In the genomic region with DNA sequence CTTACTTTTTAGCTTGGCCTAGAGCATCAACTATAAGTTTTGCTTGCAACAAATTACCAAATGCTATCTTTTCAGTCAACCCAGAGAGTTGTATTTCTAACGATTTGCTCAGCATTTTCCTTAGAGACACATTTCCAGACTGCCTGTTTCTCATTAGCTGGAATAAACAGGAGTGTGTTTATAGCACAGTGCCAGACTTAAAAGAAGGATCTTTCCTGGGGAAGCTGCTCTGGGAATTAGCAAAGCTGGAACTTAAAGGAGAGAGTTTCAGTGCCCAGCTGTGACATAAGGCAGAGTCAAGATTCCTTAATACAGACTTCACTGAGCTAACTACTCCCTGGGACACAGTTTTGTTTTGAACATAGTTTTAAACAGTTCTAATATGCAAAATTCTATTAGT, we compare ENCODE assay signal across 30 mouse cellular contexts. TPM values are rescaled to one million over a fixed set of nuclear protein-coding genes. Genes with fewer than 3 reads are reported as not detected.
DNase-seq lines count a peak whose midpoint lies in the region; ATAC-seq lines count a peak whose summit lies in the region.
"Had no signal": no experiment of that assay in that cellular context is flagged by ENCODE, and none has a peak within 500 bp of the region (broad histone marks: within the 10 kb centered on the region; RNA-seq: fewer than 3 reads in every experiment).

No protein-coding gene starts in this region.

- WGBS in forebrain, embryonic 14.5 days, result 11% methylated on average over 1 of the region's 1 CpGs
- WGBS in forebrain, embryonic 15.5 days, result 13% methylated on average over 1 of the region's 1 CpGs
- WGBS in midbrain, embryonic 15.5 days, result 29% methylated on average over 1 of the region's 1 CpGs
- WGBS in neural tube, embryonic 15.5 days, result 27% methylated on average over 1 of the region's 1 CpGs

- H3K36me3 ChIP-seq in forebrain, embryonic 14.5 days (ENCODE audit: control insufficient read depth, insufficient read depth, low read length), result no peaks in the 10 kb centered on the region
- no peaks in the 10 kb centered on the region for H3K36me3 ChIP-seq in forebrain, embryonic 15.5 days
- H3K36me3 ChIP-seq in midbrain, embryonic 15.5 days (replicated peaks), result no peaks in the 10 kb centered on the region
- H3K36me3 ChIP-seq in neural tube, embryonic 15.5 days, result no peaks in the 10 kb centered on the region
- H3K36me3 ChIP-seq: embryonic facial prominence, embryonic 15.5 days; forebrain, embryonic 12.5 days; hindbrain, embryonic 12.5 days; limb, embryonic 13.5 days; liver, embryonic 12.5 days had no signal

- no peaks in the 10 kb centered on the region for H3K4me1 ChIP-seq in forebrain, embryonic 14.5 days (ENCODE audit: control insufficient read depth, insufficient read depth, low read length)
- no peaks in the 10 kb centered on the region for H3K4me1 ChIP-seq in forebrain, embryonic 15.5 days
- H3K4me1 ChIP-seq in midbrain, embryonic 15.5 days, result no peaks in the 10 kb centered on the region
- no peaks in the 10 kb centered on the region for H3K4me1 ChIP-seq in neural tube, embryonic 15.5 days
- H3K4me1 ChIP-seq: embryonic facial prominence, embryonic 15.5 days; forebrain, embryonic 12.5 days; hindbrain, embryonic 12.5 days; liver, embryonic 12.5 days had no signal

- H3K27me3 ChIP-seq in forebrain, embryonic 14.5 days (replicated peaks; ENCODE audit: control insufficient read depth, insufficient read depth, low read length), result no peaks in the 10 kb centered on the region
- H3K27me3 ChIP-seq in forebrain, embryonic 15.5 days, result no peaks in the 10 kb centered on the region
- no peaks in the 10 kb centered on the region for H3K27me3 ChIP-seq in midbrain, embryonic 15.5 days (replicated peaks)
- no peaks in the 10 kb centered on the region for H3K27me3 ChIP-seq in neural tube, embryonic 15.5 days (replicated peaks)
- H3K27me3 ChIP-seq: embryonic facial prominence, embryonic 15.5 days; forebrain, embryonic 12.5 days; hindbrain, embryonic 12.5 days; limb, embryonic 13.5 days; liver, embryonic 12.5 days had no signal

- no peak for ATAC-seq in forebrain, embryonic 14.5 days
- ATAC-seq in forebrain, embryonic 15.5 days (replicated peaks), result no peak
- 0 out of 2 replicates have a peak, but pooled peaks have one; percentile 62 for ATAC-seq in midbrain, embryonic 15.5 days (replicated peaks)
- ATAC-seq in neural tube, embryonic 15.5 days (ENCODE audit: low FRiP score), result no peak
- ATAC-seq: intestine, postnatal 0 days; liver, embryonic 12.5 days; liver, postnatal 0 days; lung, postnatal 0 days had no signal

- no peak overlapping the region for H3K9ac ChIP-seq in forebrain, embryonic 14.5 days (ENCODE audit: low read length)
- H3K9ac ChIP-seq in forebrain, embryonic 15.5 days (replicated peaks), result no peak overlapping the region
- H3K9ac ChIP-seq in midbrain, embryonic 15.5 days, result no peak overlapping the region
- H3K9ac ChIP-seq in neural tube, embryonic 15.5 days (replicated peaks), result no peak overlapping the region
- H3K9ac ChIP-seq: embryonic facial prominence, embryonic 15.5 days; forebrain, embryonic 12.5 days; hindbrain, embryonic 12.5 days; limb, embryonic 13.5 days; liver, embryonic 12.5 days; liver, postnatal 0 days had no signal

- H3K4me2 ChIP-seq in forebrain, embryonic 14.5 days (ENCODE audit: low read length), result no peak overlapping the region
- no peak overlapping the region for H3K4me2 ChIP-seq in forebrain, embryonic 15.5 days (replicated peaks)
- no peak overlapping the region for H3K4me2 ChIP-seq in midbrain, embryonic 15.5 days
- H3K4me2 ChIP-seq in neural tube, embryonic 15.5 days, result no peak overlapping the region
- H3K4me2 ChIP-seq: embryonic facial prominence, embryonic 15.5 days; forebrain, embryonic 12.5 days; heart, embryonic 11.5 days; hindbrain, embryonic 12.5 days; limb, embryonic 13.5 days; liver, embryonic 12.5 days had no signal

- H3K4me3 ChIP-seq in forebrain, embryonic 14.5 days (ENCODE audit: low read depth, low read length), result no peak overlapping the region
- H3K4me3 ChIP-seq in forebrain, embryonic 15.5 days, result no peak overlapping the region
- H3K4me3 ChIP-seq in midbrain, embryonic 15.5 days, result no peak overlapping the region
- no peak overlapping the region for H3K4me3 ChIP-seq in neural tube, embryonic 15.5 days (replicated peaks)
- H3K4me3 ChIP-seq: embryonic facial prominence, embryonic 15.5 days; forebrain, embryonic 12.5 days; hindbrain, embryonic 12.5 days; limb, embryonic 13.5 days; liver, embryonic 12.5 days had no signal

- H3K9me3 ChIP-seq in forebrain, embryonic 14.5 days (replicated peaks; ENCODE audit: control insufficient read depth, low read length), result no peaks in the 10 kb centered on the region
- H3K9me3 ChIP-seq in forebrain, embryonic 15.5 days, result no peaks in the 10 kb centered on the region
- H3K9me3 ChIP-seq in midbrain, embryonic 15.5 days, result no peaks in the 10 kb centered on the region
- no peaks in the 10 kb centered on the region for H3K9me3 ChIP-seq in neural tube, embryonic 15.5 days (replicated peaks)
- H3K9me3 ChIP-seq: embryonic facial prominence, embryonic 15.5 days; forebrain, embryonic 12.5 days; hindbrain, embryonic 12.5 days; limb, embryonic 13.5 days; liver, embryonic 12.5 days had no signal

- H3K27ac ChIP-seq in forebrain, embryonic 14.5 days (ENCODE audit: low read depth, low read length), result no peak overlapping the region
- no peak overlapping the region for H3K27ac ChIP-seq in forebrain, embryonic 15.5 days (replicated peaks)
- 0 out of 2 replicates have a peak overlapping the region, but pooled peaks have one; percentile 29 for H3K27ac ChIP-seq in midbrain, embryonic 15.5 days
- H3K27ac ChIP-seq in neural tube, embryonic 15.5 days (replicated peaks), result no peak overlapping the region
- H3K27ac ChIP-seq: embryonic facial prominence, embryonic 15.5 days; forebrain, embryonic 12.5 days; hindbrain, embryonic 12.5 days; limb, embryonic 13.5 days; liver, embryonic 12.5 days; macrophage had no signal

- peak; percentile 2 for DNase-seq in forebrain, embryonic 14.5 days (ENCODE audit: low spot score)
- DNase-seq in MN1 (ENCODE audit: low spot score), result peak; percentile 9
- peak; percentile 55 for DNase-seq in embryo, embryonic 11 days
- DNase-seq in layer of hippocampus, postnatal 14 days (ENCODE audit: low spot score in 2 of 2), result no peak
- DNase-seq: adrenal gland, postnatal 14 days; cerebellum, adult 18-20 months; cerebellum, postnatal 10 days; gastrocnemius, postnatal 36 days; heart, adult 18-20 months; heart, postnatal 36 days; kidney, adult 9 months; kidney, postnatal 10 days; liver, postnatal 0 days; right cerebral cortex, adult 18-20 months; right cerebral cortex, postnatal 4 days; thymus, adult 2 months; thymus, postnatal 36 days had no signal

RNA-seq across cellular contexts. Expression of gene Vegfc, which starts 34.8 kb away (rescaled TPM):
- 2.3 and 3.7 TPM in 2 replicates for polyA plus RNA-seq in forebrain, embryonic 14.5 days (2014; fragmentation: Nextera tagmentation; extraction: Ambion mirVana)
- polyA plus RNA-seq in forebrain, embryonic 15.5 days (2015; fragmentation: Nextera tagmentation; extraction: Ambion mirVana), result 3.4 and 4.0 TPM in 2 replicates
- polyA plus RNA-seq in midbrain, embryonic 15.5 days (2015; fragmentation: Nextera tagmentation; extraction: Ambion mirVana), result 4.5 and 4.8 TPM in 2 replicates
- polyA plus RNA-seq in neural tube, embryonic 15.5 days (2015; fragmentation: Nextera tagmentation; extraction: Ambion mirVana), result 3.8 and 4.4 TPM in 2 replicates
- total RNA-seq in layer of hippocampus, postnatal 14 days (2021), result 1 to 10 TPM; 2.2 to 4.4 TPM
- total RNA-seq: MEL had no signal
- polyA plus RNA-seq: macrophage had no signal

Comparison
In these comparisons a context has a peak if more than half of its experiments do, and no peak if none do; other contexts are left out.
1. DNase-seq: peak in forebrain, embryonic 14.5 days (single experiment), MN1 (single experiment) and embryo, embryonic 11 days (single experiment); none in layer of hippocampus, postnatal 14 days (0 of 2).